Mouse (Mus musculus): Measurements from ENCODE around the gene Cldn14. TPM values are rescaled to one million over a fixed set of nuclear protein-coding genes. Genes with fewer than 3 reads are reported as not detected.
"Not testable (repeated sequence)": the region's sequence is repeated elsewhere in the genome, so short reads cannot be mapped to it uniquely, and the experiment has no call there.

The Cldn14 gene
- polyA plus RNA-seq, 1 experiment from 2014 or later, result not detected

DNA sequence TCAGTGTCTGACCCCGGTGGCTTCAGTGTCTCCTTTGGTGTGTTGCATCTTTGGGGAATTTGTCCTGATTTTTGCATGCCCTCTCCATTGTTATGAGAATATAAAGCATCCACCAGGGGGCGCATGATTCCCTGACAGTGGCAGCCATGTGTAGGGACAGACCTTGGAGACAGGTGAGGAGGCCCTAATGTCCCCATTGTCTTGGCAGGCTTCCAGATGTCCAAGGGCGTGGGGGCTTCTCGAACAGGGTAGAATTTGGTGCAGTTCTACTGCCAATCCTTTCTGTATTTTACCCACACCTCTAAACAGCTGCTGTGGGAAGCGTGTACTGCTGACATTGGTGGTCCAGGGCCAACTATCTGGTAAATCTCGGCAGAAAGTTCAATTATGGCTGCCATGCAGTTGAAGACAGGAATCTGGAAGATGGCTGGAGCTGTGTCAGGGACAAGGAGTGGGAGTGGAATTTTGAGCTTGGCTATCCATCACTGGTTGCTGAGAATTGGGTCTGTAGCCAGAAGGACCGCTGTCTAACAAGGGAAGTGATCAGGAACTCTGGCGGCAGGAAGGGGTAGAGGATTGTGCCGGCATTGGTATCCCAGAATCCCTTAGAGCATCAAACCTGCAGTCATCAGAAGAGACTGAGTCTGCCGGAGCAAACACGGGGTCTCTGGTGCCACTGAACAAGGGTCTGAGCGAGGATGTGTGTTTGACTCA lies 29.8 kb upstream of the Cldn14 start:
- no peaks in the 10 kb centered on the region for H3K4me1 ChIP-seq (replicated peaks; ENCODE audit: control insufficient read depth, insufficient read depth, low read length)
- ATAC-seq (ENCODE audit: low FRiP score) (peak; percentile 31; the same call in 1 of the 2 replicates), DNase-seq (ENCODE audit: low spot score) (peak; percentile 71)
- H3K36me3 ChIP-seq (replicated peaks; ENCODE audit: control insufficient read depth, insufficient read depth), result no peaks in the 10 kb centered on the region
- WGBS, result 71% methylated on average over 12 of the region's 12 CpGs
- H3K27me3 ChIP-seq (ENCODE audit: control insufficient read depth, insufficient read depth, low read length), result peaks cover 8% of the 10 kb centered on the region
- no peak overlapping the region for H3K4me3 ChIP-seq (replicated peaks; ENCODE audit: low read length)
- H3K9me3 ChIP-seq (ENCODE audit: control insufficient read depth, low read length), result no peaks in the 10 kb centered on the region
- no peak overlapping the region for H3K9ac ChIP-seq
- H3K27ac ChIP-seq, result no peak overlapping the region
- H3K4me2 ChIP-seq (replicated peaks), result no peak overlapping the region

DNA sequence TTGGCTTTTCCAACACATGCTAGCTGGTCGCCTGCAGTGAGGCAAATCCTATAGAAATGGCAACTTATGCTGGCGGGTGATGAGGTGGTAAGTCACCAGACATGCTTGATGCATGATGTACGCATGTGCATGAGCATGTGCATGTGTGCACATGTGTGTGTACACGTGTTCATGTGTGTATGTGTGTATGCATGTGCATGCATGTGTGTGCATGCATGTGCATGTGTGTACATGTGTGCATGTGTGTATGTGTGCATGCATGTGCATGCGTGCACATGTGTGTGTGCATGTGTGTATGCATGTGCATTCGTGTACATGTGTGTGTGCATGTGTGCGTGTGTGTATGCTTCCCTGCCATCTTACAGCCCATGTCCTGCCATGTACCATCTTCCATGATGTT lies 28.6 kb upstream of the Cldn14 start:
- ATAC-seq (ENCODE audit: low FRiP score) (no peak), DNase-seq (ENCODE audit: low spot score) (no peak)
- Histone ChIP-seq H3K27ac (no peak overlapping the region), H3K36me3 (replicated peaks; ENCODE audit: control insufficient read depth, insufficient read depth) (no peaks in the 10 kb centered on the region), H3K4me1 (replicated peaks; ENCODE audit: control insufficient read depth, insufficient read depth, low read length) (no peaks in the 10 kb centered on the region), H3K9ac (no peak overlapping the region), H3K9me3 (ENCODE audit: control insufficient read depth, low read length) (no peaks in the 10 kb centered on the region), H3K4me3 (replicated peaks; ENCODE audit: low read length) (no peak overlapping the region), H3K27me3 (ENCODE audit: control insufficient read depth, insufficient read depth, low read length) (peaks cover 8% of the 10 kb centered on the region), H3K4me2 (replicated peaks) (no peak overlapping the region)
- 90% methylated on average over 7 of the region's 7 CpGs for WGBS

DNA sequence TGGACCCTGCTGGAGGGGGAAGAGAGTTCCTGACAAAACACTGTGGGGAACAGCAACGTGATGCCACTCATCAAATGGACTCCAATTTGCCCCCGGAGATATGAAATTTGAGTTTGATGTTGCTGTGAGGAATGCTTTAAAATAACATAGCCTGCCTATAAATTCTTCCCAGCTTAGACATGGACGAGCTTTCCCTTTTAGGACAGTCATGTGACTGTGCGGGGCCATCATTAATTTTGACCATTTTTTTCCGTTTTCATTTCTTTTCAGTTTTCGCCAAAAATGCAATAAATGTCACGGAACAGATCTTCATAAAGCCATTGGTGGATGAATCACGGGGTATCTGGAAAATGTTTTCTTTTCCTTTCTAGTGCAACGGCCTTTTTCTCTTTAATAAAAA lies 25.5 kb upstream of the Cldn14 start:
- DNase-seq (ENCODE audit: low spot score) (no peak), ATAC-seq (ENCODE audit: low FRiP score) (no peak)
- Histone ChIP-seq H3K9ac (no peak overlapping the region), H3K4me1 (replicated peaks; ENCODE audit: control insufficient read depth, insufficient read depth, low read length) (no peaks in the 10 kb centered on the region), H3K36me3 (replicated peaks; ENCODE audit: control insufficient read depth, insufficient read depth) (no peaks in the 10 kb centered on the region), H3K4me3 (replicated peaks; ENCODE audit: low read length) (no peak overlapping the region), H3K9me3 (ENCODE audit: control insufficient read depth, low read length) (no peaks in the 10 kb centered on the region), H3K27ac (no peak overlapping the region), H3K4me2 (replicated peaks) (no peak overlapping the region), H3K27me3 (ENCODE audit: control insufficient read depth, insufficient read depth, low read length) (peaks cover 4% of the 10 kb centered on the region; the same call in 1 of the 2 replicates)
- WGBS, result 83% methylated on average over 9 of the region's 9 CpGs

DNA sequence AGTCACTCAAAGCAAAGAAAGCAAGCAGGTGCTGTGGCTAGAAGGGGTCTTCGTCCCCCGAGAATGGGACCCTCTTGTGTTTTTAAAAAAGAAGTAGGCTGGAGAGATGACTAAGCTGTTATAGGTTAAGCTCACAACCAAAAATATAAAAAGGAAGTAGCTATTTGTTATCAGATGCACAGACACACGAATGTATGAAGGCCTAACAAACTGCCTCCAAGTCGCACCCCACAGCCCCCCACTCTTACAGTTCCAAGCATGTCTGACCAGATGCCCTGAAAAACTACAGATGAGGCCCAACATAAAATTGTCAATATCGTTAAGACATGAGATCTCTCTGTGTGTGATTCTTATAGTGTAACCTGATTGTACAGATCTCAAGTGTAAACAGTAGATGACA lies 23.6 kb upstream of the Cldn14 start:
- 85% methylated on average over 5 of the region's 5 CpGs for WGBS

DNA sequence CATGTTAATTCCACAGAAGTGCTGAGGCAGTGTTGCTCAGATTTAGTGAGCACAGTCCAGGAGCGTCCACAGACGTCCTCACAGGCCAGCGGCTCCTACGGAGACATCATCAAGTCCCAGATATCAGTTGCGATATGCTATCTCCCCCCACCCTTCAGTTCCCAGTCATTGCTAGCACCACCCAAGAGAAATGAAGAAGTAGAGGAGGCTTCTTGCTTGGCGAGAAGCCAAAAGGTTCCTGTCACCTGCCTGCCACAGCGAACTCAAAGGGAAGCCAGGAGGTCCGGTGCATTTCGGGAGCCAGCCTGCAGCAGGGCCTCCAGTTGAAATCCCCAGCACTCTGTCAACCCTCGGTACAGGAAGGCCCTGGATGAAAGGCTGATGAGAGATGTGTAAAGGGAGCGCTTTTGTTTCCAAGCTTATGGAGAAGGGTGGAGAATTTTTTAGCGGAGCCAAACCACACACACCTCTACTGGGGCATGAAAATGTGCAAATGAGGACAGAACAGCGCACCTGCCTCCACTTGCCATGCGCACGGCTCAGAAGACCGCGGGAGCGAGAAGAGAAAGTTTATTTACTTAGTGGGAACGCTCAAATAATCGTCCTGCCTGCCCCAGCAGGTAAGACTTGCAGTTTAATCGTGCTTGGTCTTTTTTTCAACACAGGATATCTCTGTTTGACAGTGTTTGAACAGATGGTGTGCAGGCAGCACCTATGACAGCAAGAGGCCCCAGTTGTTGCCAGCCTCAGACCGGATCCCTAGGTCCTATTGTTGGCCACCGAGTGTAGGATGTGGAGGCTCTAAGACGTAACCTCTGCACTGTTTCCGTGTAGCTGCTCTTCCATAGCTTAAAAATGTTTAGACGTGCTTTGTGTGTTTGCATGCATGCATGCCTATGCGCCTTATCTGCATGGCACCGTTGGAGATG lies 15.0 kb upstream of the Cldn14 start:
- Histone ChIP-seq H3K9me3 (ENCODE audit: control insufficient read depth, low read length) (peaks cover 5% of the 10 kb centered on the region; the same call in 1 of the 2 replicates), H3K9ac (no peak overlapping the region), H3K4me2 (replicated peaks) (no peak overlapping the region), H3K4me1 (replicated peaks; ENCODE audit: control insufficient read depth, insufficient read depth, low read length) (no peaks in the 10 kb centered on the region), H3K27me3 (ENCODE audit: control insufficient read depth, insufficient read depth, low read length) (no peaks in the 10 kb centered on the region), H3K27ac (no peak overlapping the region), H3K4me3 (replicated peaks; ENCODE audit: low read length) (no peak overlapping the region), H3K36me3 (replicated peaks; ENCODE audit: control insufficient read depth, insufficient read depth) (no peaks in the 10 kb centered on the region)
- ATAC-seq (ENCODE audit: low FRiP score) (no peak), DNase-seq (ENCODE audit: low spot score) (no peak)
- 82% methylated on average over 28 of the region's 28 CpGs for WGBS

More for the DNA sequence above, 23.6 kb upstream of the Cldn14 start:
- DNase-seq (ENCODE audit: low spot score) (no peak), ATAC-seq (ENCODE audit: low FRiP score) (no peak)
- Histone ChIP-seq H3K27me3 (ENCODE audit: control insufficient read depth, insufficient read depth, low read length) (no peaks in the 10 kb centered on the region), H3K4me3 (replicated peaks; ENCODE audit: low read length) (no peak overlapping the region), H3K27ac (no peak overlapping the region), H3K4me1 (replicated peaks; ENCODE audit: control insufficient read depth, insufficient read depth, low read length) (no peaks in the 10 kb centered on the region), H3K36me3 (replicated peaks; ENCODE audit: control insufficient read depth, insufficient read depth) (no peaks in the 10 kb centered on the region), H3K9me3 (ENCODE audit: control insufficient read depth, low read length) (no peaks in the 10 kb centered on the region), H3K4me2 (replicated peaks) (no peak overlapping the region), H3K9ac (no peak overlapping the region)

DNA sequence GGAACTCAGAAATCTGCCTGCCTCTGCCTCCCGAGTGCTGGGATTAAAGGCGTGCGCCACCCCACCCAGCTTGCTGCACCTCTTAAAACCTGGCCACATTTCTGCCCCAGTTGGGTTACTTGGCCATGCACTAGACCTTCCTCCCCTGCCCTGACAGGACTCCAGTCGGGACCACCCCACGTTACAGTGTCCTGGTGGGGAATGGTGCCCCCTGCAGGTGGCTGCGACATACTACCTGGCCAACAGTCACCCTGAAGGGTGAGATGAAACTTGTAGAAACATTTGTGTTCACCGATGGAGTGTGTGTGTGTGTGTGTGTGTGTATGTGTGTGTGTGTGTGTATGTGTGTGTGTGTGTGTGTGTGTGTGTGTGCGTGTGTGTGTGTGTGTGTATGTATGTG lies 11.1 kb upstream of the Cldn14 start:
- H3K4me3 ChIP-seq (replicated peaks; ENCODE audit: low read length); H3K9me3 ChIP-seq (ENCODE audit: control insufficient read depth, low read length); H3K27me3 ChIP-seq (ENCODE audit: control insufficient read depth, insufficient read depth, low read length): not testable (repeated sequence)

DNA sequence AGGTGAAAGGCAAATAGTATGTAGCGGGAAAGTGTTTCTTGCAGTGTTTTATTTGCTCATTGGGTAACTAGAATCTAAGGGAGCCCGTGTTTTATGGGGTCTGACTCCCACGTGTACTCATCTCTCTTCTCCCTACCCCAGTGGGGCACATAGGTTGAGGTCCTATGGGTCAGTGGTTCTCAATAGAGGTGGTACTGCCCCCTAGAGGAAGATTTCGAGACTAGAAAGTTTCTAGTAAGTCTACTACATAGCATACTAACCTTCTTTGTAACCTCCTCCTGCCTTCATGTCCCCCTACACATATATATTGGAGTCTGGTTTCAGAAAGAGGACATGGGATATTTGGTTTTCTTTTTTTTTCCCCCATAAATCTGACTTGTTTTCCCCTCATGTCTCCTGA lies 9.3 kb upstream of the Cldn14 start:
- H3K9me3 ChIP-seq (ENCODE audit: control insufficient read depth, low read length), result no peaks in the 10 kb centered on the region
- ATAC-seq (ENCODE audit: low FRiP score) (no peak), DNase-seq (ENCODE audit: low spot score) (no peak)
- H3K36me3 ChIP-seq (replicated peaks; ENCODE audit: control insufficient read depth, insufficient read depth), result no peaks in the 10 kb centered on the region
- H3K27ac ChIP-seq, result no peak overlapping the region
- H3K27me3 ChIP-seq (ENCODE audit: control insufficient read depth, insufficient read depth, low read length), result no peaks in the 10 kb centered on the region
- 83% methylated on average over 4 of the region's 4 CpGs for WGBS
- no peak overlapping the region for H3K4me3 ChIP-seq (replicated peaks; ENCODE audit: low read length)
- no peaks in the 10 kb centered on the region for H3K4me1 ChIP-seq (replicated peaks; ENCODE audit: control insufficient read depth, insufficient read depth, low read length)
- no peak overlapping the region for H3K4me2 ChIP-seq (replicated peaks)
- no peak overlapping the region for H3K9ac ChIP-seq

More for the DNA sequence above, 11.1 kb upstream of the Cldn14 start:
- H3K4me1 ChIP-seq (replicated peaks; ENCODE audit: control insufficient read depth, insufficient read depth, low read length); ATAC-seq (ENCODE audit: low FRiP score); H3K9ac ChIP-seq; H3K36me3 ChIP-seq (replicated peaks; ENCODE audit: control insufficient read depth, insufficient read depth); H3K27ac ChIP-seq; DNase-seq (ENCODE audit: low spot score); H3K4me2 ChIP-seq (replicated peaks): not testable (repeated sequence)
- WGBS, result 70% methylated on average over 8 of the region's 8 CpGs

DNA sequence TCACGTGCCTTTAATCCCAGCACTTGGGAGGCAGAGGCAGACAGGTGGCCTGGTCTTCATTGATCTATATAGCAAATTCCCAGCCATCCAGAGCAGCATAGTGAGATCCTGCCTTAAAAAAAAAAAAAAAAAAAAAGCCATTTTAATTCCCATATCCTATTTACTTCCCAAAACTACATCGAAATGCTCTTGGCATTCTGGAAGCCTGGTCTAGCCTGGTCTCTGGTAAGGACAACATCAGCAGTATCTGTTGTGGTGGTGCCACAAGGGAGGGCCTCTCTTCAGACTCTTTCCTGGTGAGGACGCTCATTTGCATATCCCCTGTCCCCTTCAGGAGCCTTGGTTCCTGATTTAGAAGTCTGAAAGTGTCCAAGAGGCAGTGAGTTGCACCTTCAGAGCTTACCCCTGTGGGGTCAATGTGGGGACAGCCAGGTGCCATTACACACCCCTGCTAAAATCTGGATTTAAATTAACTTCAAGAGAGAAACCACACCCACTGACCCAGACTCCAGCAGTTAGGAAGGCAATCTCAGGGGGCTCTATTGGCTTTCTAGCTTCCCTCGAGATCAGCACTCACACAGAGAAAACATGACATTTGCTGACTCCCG lies 6.0 kb upstream of the Cldn14 start:
- DNase-seq (ENCODE audit: low spot score) (no peak), ATAC-seq (ENCODE audit: low FRiP score) (no peak)
- WGBS, result 79% methylated on average over 5 of the region's 5 CpGs
- no peak overlapping the region for H3K27ac ChIP-seq
- H3K36me3 ChIP-seq (replicated peaks; ENCODE audit: control insufficient read depth, insufficient read depth), result no peaks in the 10 kb centered on the region
- H3K9ac ChIP-seq, result no peak overlapping the region
- H3K9me3 ChIP-seq (ENCODE audit: control insufficient read depth, low read length), result no peaks in the 10 kb centered on the region
- no peak overlapping the region for H3K4me2 ChIP-seq (replicated peaks)
- no peak overlapping the region for H3K4me3 ChIP-seq (replicated peaks; ENCODE audit: low read length)
- no peaks in the 10 kb centered on the region for H3K27me3 ChIP-seq (ENCODE audit: control insufficient read depth, insufficient read depth, low read length)
- no peaks in the 10 kb centered on the region for H3K4me1 ChIP-seq (replicated peaks; ENCODE audit: control insufficient read depth, insufficient read depth, low read length)

Data from hindbrain, embryonic 14.5 days (tissue).